Mouse (Mus musculus) v-Abl transformed pro-B cells (cell line): ENCODE measurements around the gene Arhgap21.

Source experiments
- in situ Hi-C, 2 experiments: fragments of 400-800 bp; cut with MboI; formaldehyde crosslinking; loops; one replicate each; pipeline ENCODE4 v1.15.1; 2025; ENCODE audit not compliant: unreplicated experiment in 2 of 2

Gene Arhgap21

DNA sequence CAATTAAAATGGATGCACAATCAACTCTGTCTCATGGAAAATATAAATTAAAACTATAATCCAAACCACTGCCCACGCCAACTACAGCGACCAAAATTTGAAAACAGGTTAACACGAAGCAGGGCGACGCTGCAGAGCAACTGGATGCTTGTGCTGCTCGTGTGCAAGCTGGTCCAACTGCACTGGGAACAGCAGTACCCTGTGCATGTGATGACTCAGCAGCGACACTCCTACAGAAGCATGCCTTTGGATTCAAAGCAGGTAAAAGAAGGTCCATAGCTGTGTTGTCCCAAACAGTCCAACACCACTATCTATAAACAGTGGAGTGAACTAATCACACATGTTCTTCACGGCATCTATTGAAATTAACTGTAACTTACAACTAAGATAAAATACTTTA lies 63.3 kb downstream of the Arhgap21 start:
- in situ Hi-C loops: no loop called here

- in situ Hi-C loops: no loop called here
Measured at GRCm38 (mm10) chr2:20902981-20903645, 65.6 kb downstream of the Arhgap21 start.

GRCm38 (mm10) chr2:20901916-20902315 lies 66.8 kb downstream of the Arhgap21 start:
- in situ Hi-C loops: no loop called here

GRCm38 (mm10) chr2:20899301-20899700 lies 69.4 kb downstream of the Arhgap21 start:
- in situ Hi-C loops: loop anchor here (5.0 to 25.0 kb wide), 4 partner anchors 288 to 1013 kb away; no protein-coding TSS in a partner anchor

DNA sequence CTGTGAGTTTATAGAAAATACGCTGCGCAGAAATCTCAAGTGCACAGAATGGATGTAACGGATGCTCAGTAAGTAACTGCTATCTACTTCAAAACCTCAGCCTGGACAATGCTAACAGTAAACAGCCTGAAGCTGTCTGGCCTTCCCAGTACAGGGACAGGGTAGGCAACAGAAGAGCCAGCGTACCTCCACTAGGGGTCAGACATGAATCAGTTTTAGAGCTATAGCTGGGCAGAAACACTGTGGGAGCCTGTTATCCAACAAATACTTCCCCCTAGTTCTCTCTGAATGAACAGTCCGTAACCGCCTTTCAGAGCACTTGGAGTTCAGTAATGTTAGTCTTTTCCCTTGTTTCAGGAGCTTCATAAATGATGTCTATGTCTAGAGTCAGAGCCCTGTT lies 70.0 kb downstream of the Arhgap21 start:
- in situ Hi-C loops: loop anchor here (5.0 to 25.0 kb wide), 4 partner anchors 289 to 1014 kb away; no protein-coding TSS in a partner anchor

- in situ Hi-C loops: loop anchor here (5.0 to 25.0 kb wide), 4 partner anchors 291 to 1016 kb away; no protein-coding TSS in a partner anchor
Measured at GRCm38 (mm10) chr2:20896446-20896845, 72.2 kb downstream of the Arhgap21 start.

DNA sequence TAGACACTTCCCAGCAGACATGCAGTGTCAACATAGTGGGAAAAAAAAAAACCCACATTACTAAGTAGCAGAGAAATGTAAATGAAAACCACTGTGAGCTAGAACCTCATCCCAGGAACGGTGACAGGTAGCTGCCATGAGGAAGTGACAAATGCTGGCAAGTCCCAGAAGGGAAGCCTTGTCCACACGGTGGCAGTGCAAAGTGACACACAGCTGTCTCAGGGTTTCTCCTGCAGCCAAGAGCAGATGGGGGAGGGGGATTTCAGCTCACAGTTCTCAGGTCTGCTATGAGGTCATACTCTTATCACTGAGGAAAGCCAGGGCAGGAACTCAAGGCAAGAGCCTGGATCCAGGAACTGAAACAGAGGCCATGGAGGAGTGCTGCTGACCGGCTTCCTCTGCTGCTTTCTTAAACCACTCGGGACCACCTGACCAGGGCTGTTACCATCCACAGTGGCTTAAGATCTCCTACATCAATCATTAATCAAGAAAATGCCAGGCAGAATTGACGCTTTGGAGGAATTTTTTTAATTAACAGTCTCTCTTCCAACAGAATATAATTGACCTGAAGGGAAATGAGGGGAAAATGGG lies 74.5 kb downstream of the Arhgap21 start:
- in situ Hi-C loops: loop anchor here in 1 of 2 experiments (25.0 kb wide), 1 partner anchor 1018 kb away; no protein-coding TSS in a partner anchor

DNA sequence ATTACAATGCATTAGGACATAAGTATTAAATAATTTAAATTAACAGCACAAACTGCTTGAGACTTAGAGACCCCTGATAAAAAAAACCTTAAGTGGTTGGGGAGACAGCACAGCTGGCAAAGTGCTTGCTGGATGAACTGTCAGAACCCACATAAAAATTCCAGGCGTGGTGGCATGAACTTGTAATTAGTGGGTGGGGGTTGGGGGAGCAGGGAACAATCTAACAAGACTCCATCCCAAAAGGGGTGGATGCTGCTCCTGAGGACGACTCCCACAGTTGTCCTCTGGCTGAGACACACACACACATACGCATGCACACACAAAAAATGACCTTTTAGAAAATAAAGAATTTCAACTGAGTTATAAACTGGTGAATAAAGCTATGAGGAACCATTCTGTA lies 79.9 kb downstream of the Arhgap21 start:
- in situ Hi-C loops: loop anchor here in 1 of 2 experiments (25.0 kb wide), 1 partner anchor 1024 kb away; no protein-coding TSS in a partner anchor

DNA sequence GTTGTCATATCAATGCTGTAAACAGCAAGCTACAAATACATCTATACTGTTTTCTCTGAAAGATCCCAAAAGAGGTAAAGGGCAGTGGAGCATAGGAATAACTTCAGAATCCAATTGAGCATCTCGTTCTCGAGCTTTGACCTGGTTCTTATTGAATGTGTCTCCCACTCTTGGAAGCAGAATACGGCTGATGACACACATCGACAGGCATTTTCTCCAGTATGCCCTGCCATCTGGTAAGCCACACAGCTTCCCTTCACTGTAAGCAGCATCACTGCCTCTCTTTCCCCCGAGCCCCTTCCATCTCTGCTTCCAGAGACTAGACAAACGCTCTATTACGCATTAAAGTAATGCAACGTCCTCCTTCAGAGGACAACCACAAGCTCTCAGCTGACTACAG lies 85.4 kb downstream of the Arhgap21 start:
- in situ Hi-C loops: loop anchor here in 1 of 2 experiments (25.0 kb wide), 1 partner anchor 1029 kb away; no protein-coding TSS in a partner anchor

DNA sequence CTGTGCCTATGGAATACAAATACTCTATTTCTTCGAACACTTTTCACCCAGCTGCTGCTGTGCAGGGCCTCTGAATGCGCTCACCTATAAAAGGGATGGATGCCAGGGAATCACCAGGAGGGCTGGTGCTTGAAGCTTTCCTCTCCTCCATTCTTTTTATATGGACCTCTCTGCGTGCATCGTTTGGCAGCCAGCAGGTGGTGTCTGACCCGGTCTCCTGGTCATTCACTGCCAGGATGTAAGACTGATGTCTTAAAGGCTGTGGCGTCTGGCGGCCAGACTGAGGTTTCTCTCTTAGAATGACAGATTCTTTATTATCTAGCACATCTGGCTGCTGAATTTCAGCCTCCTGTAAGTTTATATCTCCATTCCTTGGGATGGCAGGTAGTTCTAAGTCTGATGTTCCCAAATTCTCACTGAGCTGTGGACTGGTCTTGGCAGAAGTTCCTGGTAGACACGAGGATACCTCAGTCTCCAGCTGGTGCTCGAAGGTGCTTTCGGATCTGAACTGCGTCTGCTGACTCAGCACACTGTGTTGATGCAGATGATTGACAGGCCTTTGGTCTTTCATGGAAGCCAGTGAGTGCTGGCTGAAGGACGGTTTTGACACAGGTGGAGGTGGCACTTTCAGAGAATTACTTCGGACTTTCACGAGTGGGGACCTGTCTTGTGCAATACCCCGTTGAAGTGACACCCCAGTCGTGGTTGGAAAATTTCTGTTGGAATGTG lies 88.6 kb downstream of the Arhgap21 start:
- in situ Hi-C loops: loop anchor here in 1 of 2 experiments (25.0 kb wide), 1 partner anchor 1032 kb away; no protein-coding TSS in a partner anchor

- in situ Hi-C loops: loop anchor here in 1 of 2 experiments (25.0 kb wide), 1 partner anchor 1038 kb away; no protein-coding TSS in a partner anchor
Measured at GRCm38 (mm10) chr2:20874621-20875020, 94.1 kb downstream of the Arhgap21 start.

- in situ Hi-C loops: no loop called here
Measured at GRCm38 (mm10) chr2:20869212-20869965, 99.3 kb downstream of the Arhgap21 start.

GRCm38 (mm10) chr2:20868052-20868451 lies 100.6 kb downstream of the Arhgap21 start:
- in situ Hi-C loops: no loop called here

DNA sequence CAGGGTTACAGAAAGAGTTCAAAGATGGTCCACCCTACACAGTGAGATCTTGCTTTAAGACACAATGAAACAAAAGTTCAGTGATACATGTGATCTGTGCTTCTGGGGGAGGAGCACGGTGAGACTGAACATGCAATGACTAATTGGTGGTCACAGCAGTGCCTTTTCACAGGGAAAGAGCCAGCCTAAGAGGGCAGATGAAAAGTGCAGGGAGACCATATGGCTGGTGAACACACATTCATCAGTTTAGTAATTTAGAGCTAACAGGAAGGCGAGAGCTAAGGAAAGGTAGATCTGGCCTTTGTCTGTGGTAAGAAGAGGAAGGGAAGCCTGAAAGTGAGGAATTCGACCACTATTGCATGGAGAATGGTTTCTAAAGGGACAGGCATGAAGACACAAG lies 102.9 kb downstream of the Arhgap21 start:
- in situ Hi-C loops: no loop called here

DNA sequence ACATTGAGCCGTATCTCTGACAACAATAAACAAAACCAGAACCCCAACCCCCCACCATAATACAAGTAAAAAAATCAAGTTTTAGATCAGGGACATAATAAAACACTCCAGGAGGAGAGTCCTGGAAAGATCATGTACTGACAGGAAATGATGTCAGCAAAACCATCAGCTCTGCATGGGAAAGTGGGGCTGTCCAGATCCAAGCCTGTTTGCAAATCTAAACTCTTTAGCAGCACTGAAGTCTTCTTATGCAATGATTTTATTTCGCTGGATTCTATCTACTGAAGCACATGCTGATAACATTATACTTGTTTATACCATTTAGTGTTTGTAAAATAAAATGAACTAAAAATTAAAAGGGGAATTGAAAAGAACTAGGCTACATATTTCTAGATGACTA lies 104.1 kb downstream of the Arhgap21 start:
- in situ Hi-C loops: no loop called here

GRCm38 (mm10) chr2:20860756-20861155 lies 107.9 kb downstream of the Arhgap21 start:
- in situ Hi-C loops: no loop called here

- in situ Hi-C loops: no loop called here
Measured at GRCm38 (mm10) chr2:20849346-20849745, 119.3 kb downstream of the Arhgap21 start.

GRCm38 (mm10) chr2:20831608-20832406 lies 136.9 kb downstream of the Arhgap21 start:
- in situ Hi-C loops: no loop called here

DNA sequence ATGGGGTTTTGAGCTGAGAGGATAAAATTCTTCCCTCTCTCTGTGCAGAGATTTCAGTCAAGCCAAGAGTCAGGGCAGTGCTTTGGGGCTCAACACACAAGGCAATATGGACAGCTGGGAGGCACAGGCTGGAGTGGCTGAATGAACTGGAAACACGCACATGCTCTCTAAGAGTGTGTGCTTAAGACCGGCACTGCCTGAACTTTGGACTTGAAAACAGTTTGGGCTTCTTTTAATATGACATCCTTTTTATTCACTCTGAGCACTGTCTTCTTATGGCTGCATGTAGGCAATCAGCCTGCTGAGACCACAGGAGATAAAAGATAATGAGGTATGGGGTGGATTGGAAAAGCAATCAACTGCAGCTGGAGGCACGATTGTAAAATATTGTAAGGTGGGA lies 137.8 kb downstream of the Arhgap21 start:
- in situ Hi-C loops: no loop called here

DNA sequence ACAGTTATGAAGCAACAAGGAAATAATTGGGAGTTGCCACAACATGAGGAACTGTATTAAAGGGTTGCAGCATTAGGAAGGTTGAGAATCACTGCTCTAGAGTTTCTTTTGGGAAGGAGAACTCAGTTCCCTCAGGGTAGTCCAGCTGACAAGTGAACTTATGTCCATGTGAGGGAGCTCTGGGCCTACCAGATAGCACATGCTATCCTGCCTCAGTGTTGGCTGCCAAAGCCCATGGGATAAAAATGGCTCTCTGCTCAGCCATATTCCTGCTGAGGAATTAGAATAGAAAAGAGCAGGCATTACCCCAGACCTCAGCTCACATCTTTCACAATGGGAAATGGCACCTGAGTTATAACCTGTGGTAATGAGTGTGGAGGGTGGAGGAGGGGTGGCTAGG lies 142.4 kb downstream of the Arhgap21 start:
- in situ Hi-C loops: no loop called here
